Mouse (Mus musculus): ENCODE data around the gene Mpdz.

The Mpdz gene

GRCm38 (mm10) chr4:81389263-81389662 lies 53.4 kb downstream of the Mpdz start:
- DNase-seq, result no peak

DNA sequence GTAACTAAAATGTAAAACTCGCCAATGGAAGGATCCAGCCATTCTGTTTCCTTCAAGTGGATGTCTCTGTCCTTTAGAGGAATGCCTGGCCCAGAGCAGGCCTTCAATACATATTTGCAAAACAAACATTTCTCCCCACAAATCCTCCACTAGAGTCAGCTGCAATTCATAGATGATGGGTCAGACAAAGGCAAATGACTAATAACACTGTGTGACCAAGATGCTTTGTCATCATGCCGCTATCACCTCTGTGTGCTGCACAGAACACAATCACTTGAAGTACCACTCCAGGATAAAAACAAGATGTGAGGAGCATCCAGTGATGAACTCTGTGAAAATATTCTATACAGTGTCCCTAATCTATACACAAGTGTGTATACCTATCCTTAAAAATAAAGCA lies 55.0 kb downstream of the Mpdz start:
- no peak for DNase-seq

DNA sequence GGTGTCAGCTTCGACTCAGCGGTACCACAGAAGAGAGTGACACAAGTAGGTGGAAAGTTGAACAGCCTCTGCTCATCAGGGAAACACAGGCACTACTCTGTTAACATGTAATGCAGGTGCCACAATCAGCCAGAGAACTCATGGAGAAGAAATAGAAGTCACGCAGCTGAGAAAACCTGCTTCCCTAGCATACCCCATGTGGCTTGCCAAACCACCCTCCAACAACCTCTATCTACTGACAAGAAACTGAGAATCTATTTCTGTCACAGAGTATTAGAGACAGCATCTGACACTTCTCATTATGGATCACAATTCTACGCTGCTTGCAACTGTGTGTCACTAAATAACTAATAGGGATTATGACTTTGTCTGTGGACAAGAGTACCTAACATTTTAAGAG lies 70.3 kb downstream of the Mpdz start:
- DNase-seq, result no peak

DNA sequence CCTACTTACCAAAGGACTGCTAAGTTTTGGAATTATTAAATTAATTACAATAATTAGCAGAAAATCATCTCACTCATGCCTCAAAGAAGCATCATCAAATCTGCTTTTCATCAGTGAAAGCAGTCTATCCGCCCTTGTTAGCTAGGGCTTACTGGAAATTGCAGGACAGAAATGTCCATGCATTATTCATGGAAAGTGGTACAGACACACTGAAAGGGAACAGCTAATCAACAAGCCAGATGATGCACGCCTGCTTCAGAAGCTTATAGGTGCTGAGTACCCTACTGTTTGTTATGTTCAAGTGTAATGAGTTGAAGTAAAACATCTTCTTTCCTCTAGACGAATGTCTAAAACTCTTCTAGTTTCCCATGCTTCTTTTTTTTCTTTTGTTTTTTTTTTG lies 91.2 kb downstream of the Mpdz start:
- no peak for DNase-seq

DNA sequence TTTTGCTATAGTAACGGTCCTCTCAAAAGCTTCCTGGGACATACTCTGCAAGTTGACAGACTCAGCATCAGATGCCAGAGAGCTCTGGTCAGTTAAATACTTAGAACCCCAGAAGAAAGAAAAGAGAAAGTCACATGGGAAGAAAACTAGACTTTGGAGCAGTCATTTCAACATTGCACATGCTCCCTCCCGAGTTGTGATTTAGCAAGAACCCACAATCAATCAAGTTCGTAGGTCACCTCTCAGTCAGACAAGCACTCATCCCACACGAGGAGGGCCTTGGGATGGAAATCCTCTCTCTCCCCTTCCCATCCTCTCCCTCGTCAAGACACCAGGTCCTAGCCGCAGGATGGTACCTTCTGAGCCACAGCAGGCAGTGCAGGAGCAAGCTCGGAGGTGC lies 94.0 kb downstream of the Mpdz start:
- no peak for DNase-seq

GRCm38 (mm10) chr4:81345141-81345540 lies 97.5 kb downstream of the Mpdz start:
- DNase-seq, result no peak

GRCm38 (mm10) chr4:81333628-81333991 lies 109.0 kb downstream of the Mpdz start:
- DNase-seq, result no peak

DNA sequence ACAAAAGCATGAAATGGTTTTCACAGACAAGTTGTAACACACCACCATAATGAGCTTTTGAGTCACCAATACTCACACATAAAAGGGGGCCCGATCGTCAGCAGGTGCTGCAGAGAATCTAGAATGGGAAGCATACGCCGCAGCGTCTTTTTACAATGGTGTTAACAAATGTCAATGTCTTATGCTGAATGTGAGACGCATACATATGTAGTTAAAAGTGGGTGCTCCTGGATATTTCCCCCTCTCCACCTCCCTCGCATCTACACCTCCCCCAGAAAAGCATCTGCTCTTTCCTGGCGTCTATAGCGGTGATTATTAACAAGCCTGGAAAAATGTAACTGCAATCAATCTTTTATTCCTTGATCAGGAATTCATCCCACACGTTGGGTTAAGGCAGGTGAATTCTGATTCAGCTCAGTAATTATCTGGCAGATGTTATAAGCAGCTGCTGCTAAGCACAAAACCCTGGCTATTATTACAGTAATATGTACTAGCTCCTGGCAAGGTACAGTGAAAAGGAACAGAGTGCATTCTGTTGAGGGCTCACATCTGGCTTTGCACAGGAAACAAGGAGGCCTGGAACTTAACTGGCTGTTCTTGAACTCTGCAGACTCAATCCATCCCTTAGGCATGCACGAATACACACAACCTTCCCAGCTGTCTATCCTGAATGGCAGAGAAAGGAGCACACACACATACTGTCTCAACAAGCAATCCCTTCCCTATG lies 109.6 kb downstream of the Mpdz start:
- no peak for DNase-seq

GRCm38 (mm10) chr4:81332439-81332841 lies 110.2 kb downstream of the Mpdz start:
- DNase-seq, result no peak

- DNase-seq, result no peak
Measured at GRCm38 (mm10) chr4:81327694-81328093, 114.9 kb downstream of the Mpdz start.

GRCm38 (mm10) chr4:81323853-81324252 lies 118.8 kb downstream of the Mpdz start:
- no peak for DNase-seq

GRCm38 (mm10) chr4:81322232-81322631 lies 120.4 kb downstream of the Mpdz start:
- no peak for DNase-seq

- DNase-seq, result no peak
Measured at GRCm38 (mm10) chr4:81314618-81315017, 128.0 kb downstream of the Mpdz start.

DNA sequence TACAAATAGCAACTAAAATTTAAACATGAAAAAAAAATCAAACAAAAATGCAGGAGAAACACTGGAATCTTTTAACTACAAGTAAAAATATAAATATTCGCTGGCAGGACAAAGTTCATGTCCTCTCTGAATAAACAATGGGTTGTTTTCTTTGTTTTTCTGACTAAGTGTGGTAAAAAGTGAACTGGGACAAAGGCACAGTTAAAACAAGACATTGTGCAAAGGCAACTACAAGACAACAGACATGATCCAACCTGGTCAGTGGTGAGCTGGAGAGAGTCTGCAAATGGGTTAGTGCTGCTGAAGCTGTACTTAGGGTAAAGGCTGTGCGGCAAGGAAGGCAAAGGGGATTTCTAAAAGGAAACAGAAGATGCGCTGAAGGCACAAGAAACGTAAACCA lies 129.4 kb downstream of the Mpdz start:
- DNase-seq, result no peak

DNA sequence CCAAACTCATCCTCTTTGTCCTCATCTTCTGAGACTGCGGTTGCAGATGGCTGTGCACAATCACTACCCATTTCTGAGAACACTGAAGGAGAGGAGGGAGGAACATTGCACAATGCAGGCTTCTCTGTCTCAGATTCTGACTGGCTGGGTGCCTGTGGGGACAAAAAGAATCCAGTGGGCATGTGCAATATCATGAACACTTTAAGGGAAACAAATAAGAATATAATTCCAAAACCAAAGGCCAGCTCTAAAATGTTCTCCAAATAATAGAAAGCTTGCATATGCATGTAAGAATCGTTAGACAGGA lies 132.5 kb downstream of the Mpdz start:
- DNase-seq, result no peak

- DNase-seq, result no peak
Measured at GRCm38 (mm10) chr4:81309473-81310167, 133.0 kb downstream of the Mpdz start.

DNA sequence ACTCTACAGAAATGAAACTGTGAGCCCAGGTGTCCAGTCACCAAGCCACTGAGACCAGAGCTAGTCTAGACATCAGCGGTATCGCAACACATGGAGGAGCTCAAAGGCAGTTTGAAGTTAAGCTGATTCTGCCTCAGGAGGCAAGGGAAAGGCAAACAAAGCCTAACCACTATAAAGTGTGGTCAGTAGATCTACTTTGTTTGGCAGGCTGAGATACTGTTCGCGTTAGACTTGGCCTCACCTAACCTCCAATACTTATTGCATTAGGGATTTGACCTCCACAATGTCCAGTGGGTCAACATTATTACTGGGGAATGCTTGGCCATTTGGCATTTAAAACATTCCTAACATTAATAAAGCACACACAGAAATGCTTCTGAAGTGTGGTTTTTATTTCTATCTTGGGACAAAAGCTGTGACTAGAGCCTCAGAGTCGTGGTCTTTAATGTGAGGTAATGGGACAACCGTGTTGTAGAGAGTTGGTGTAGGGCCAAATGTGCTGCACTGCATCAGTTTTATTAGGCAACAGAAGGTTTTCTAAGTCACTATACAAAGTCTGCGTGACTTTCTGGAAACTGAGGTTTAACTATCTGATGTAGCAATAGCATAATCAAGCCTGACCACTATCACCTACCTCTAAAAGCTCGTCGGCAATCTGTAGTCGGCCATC lies 134.9 kb downstream of the Mpdz start:
- DNase-seq, result no peak

DNA sequence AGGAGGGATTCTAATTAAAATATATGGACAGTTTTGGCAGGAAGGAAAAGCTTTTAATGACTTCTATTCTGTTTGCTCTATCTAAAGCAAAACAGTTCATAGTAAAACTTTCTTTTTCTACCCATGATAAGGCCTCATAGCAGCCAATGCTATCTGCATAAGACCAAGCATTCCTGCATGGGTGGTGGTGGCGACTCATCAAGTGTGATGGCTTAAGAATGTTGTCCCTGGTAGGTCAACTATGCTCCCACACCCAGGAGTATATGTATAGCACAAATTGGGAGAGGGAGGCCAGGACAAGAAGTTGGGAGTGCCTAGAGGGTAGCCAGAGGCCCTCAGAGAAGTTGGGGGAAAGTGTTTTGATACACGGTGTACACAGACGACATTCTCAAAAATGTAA lies 140.6 kb downstream of the Mpdz start:
- DNase-seq, result no peak

- DNase-seq, result no peak
Measured at GRCm38 (mm10) chr4:81298384-81298783, 144.2 kb downstream of the Mpdz start.

- no peak for DNase-seq
Measured at GRCm38 (mm10) chr4:81293309-81293708, 149.3 kb downstream of the Mpdz start.

DNA sequence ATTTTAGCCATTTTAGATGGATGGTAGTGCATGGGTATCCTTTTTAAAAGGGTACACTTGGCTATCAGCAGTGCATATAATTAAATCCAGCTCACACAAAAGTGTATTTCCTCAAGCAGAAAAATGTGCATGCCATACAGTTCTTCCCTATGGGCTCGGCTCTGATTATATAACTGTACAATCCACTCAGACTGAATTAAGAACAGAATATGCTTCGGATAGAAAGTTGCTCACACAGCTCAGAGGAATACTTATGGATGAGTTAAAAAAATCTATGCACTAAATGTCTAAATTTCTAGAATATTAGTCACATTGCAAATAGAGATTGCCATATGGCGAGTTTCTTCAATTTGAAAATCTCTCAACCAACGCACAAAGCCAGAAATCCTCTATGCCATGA lies 157.1 kb downstream of the Mpdz start:
- no peak for DNase-seq

GRCm38 (mm10) chr4:81283611-81284010 lies 159.0 kb downstream of the Mpdz start:
- DNase-seq, result no peak

GRCm38 (mm10) chr4:81283081-81283480 lies 159.5 kb downstream of the Mpdz start:
- DNase-seq, result no peak

- no peak for DNase-seq
Measured at GRCm38 (mm10) chr4:81280098-81280497, 162.5 kb downstream of the Mpdz start.
